Mouse (Mus musculus) activated CD4-positive, CD25-positive, alpha-beta regulatory T cell, adult 9 weeks (primary cell): ENCODE results near the gene Frg2f1. TPM values are rescaled to one million over a fixed set of nuclear protein-coding genes. Genes with fewer than 3 reads are reported as not detected.

ENCODE experiments used
- polyA plus RNA-seq: library from polyadenylated mRNA; unstranded; fragments of 100-300 nt; shearing (Covaris generic); gene quantifications from one replicate; pipeline ENCODE4 v1.2.1, GENCODE M21; 2017

Gene Frg2f1
- 2.7 TPM for polyA plus RNA-seq

DNA sequence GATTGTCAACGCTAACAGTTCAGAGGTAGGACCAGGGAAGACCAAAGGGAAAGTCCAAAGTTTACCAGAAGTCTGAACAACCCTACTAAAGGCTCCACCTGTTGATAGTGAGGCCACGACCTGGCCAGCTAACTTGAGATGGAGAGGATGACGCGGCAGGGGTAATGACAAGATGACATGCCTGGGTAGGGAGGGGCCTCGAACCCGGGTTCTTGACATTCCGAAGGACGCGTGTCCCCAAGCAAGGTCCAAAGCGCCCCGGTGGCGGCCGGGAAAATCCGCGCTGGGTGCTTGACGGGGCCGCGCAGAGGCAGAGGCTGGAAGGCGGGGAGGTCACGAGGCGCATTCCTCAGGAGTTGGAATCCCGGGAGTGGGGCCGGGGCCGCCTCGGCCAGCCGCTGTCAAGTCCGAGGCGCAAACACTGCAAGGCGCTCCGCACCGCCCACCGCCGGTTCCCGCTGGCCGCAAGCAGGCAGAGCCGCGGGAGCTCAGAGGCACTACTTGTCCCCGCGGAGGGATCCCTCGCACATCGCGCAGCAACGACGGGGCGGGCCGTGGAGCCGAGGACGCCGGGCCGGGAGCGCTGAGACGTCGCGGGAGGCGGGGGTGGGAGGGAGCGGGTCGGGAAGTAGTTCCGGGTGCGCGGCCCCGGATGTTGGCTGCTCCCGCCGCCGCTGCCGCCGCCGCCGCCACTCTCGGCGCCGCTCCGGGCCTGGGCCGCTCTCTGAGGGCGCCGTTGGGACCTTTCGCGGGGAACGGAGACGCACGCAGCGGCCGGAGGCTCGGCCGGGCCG lies at the start of gene Frg2f1:
Gene Frg2f1 (minus strand): TSS at position 499 of the 794 bp plus-strand sequence.

DNA sequence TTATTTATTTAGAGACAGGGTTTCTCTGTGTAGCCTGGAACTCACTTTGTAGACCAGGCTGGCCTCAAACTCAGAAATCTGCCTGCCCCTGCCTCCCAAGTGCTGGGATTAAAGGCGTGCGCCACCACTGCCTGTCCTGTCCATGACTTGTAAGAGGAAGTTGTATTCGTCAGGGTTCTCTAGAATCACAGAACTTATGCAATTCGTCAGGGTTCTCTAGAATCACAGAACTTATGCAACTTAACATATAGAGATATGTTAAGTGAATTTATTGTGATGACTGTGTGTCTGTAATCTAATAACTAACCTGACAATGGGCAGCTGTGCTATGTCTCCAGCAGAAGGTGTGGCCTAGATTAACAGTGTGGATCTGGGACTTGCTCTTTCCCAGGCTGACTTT lies 2.7 kb downstream of the Frg2f1 start, which contains the start of gene Foxj3:
Gene Foxj3 (plus strand): TSS at position 390 of the 400 bp plus-strand sequence.

DNA sequence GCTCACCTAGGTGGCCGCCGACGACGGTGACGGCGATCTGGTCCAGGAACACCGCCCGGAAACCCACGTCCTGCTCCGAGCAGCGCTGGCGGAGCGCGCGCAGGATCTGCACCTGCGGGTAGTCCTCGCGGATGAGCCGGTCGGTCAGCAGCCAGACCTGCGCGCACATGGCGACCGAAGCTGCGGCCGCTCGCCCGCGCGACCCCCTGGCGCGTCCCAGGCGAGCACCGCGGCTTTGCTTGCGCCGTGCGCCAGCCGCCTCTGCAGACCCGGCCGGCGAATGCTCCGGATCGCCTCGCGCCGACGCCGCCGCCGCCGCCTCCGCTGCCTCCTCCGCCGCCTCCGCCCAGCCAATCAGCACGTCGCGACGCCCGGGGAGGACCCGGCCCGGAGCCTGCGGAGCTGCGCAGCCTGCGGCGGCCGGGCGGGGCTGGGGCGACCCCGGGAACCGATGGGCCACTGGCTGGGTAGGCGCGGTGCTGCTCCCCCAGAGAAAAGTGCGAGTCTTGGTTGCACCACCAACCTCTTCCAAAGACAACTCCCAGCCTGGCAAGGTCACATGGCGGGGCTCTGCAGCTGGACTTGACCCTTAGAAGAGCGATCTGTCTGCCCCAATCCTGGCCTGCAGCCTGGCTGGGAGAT lies 46.9 kb downstream of the Frg2f1 start, which contains the start of gene Rimkla:
Gene Rimkla (minus strand): TSS at position 338 of the 642 bp plus-strand sequence.

Other genes with a start within 250 kb of the Frg2f1 start
- gene Ybx1, start 244.9 kb downstream of the Frg2f1 start, polyA plus RNA-seq, result 51.6 TPM
- gene Ppih, start 219.0 kb downstream of the Frg2f1 start, polyA plus RNA-seq, result 57.7 TPM
- 10.3 TPM for gene Ccdc30, start 124.0 kb downstream of the Frg2f1 start, polyA plus RNA-seq
- gene Ppcs, start 117.1 kb downstream of the Frg2f1 start, polyA plus RNA-seq, result 64.0 TPM
- gene Zmynd12, start 116.7 kb downstream of the Frg2f1 start, polyA plus RNA-seq, result 0.39 TPM
- not detected for gene Rimkla, start 46.9 kb downstream of the Frg2f1 start, polyA plus RNA-seq
- 13.1 TPM for gene Foxj3, start 2.5 kb downstream of the Frg2f1 start, polyA plus RNA-seq
- not detected for gene Guca2a, start 98.2 kb upstream of the Frg2f1 start, polyA plus RNA-seq
- gene Guca2b, start 119.4 kb upstream of the Frg2f1 start, polyA plus RNA-seq, result not detected
- gene Hivep3, start 194.3 kb upstream of the Frg2f1 start, polyA plus RNA-seq, result 31.1 TPM